Mouse (Mus musculus) hindbrain, embryonic 12.5 days (tissue): ENCODE data around the gene Slc30a4. TPM values are rescaled to one million over a fixed set of nuclear protein-coding genes. Genes with fewer than 3 reads are reported as not detected.

Experiments used
- ATAC-seq: fragments of 200-750 bp; cut with Nextera tagmentation; 2 replicates; pipeline ENCODE4 v1.8.0; 2017; ENCODE audit warnings: moderate TSS enrichment; ENCODE audit not compliant: low FRiP score
- H3K27ac ChIP-seq: fragments of 300-500 bp; sonication (generic); 2 replicates; pipeline ENCODE4 v1.5.1; 2016; ENCODE audit warnings: mild to moderate bottlenecking
- H3K27me3 ChIP-seq: fragments of 300-500 bp; sonication (generic); 2 replicates; pipeline ENCODE4 v1.6.1; 2016; ENCODE audit warnings: mild to moderate bottlenecking
- H3K36me3 ChIP-seq: fragments of 300-500 bp; sonication (generic); 2 replicates; pipeline ENCODE4 v1.6.1; 2016; ENCODE audit warnings: mild to moderate bottlenecking
- H3K4me1 ChIP-seq: fragments of 300-500 bp; sonication (generic); 2 replicates; pipeline ENCODE4 v1.6.1; 2016
- H3K4me2 ChIP-seq: fragments of 300-500 bp; sonication (generic); replicated peaks from 2 replicates; pipeline ENCODE4 v1.6.1; 2016; ENCODE audit warnings: mild to moderate bottlenecking
- H3K4me3 ChIP-seq: fragments of 300-500 bp; sonication (generic); 2 replicates; pipeline ENCODE4 v1.5.1; 2016; ENCODE audit warnings: mild to moderate bottlenecking
- H3K9ac ChIP-seq: fragments of 300-500 bp; sonication (generic); 2 replicates; pipeline ENCODE4 v1.6.1; 2016; ENCODE audit warnings: mild to moderate bottlenecking, moderate library complexity
- H3K9me3 ChIP-seq: fragments of 300-500 bp; sonication (generic); replicated peaks from 2 replicates; pipeline ENCODE4 v1.6.1; 2016; ENCODE audit warnings: mild to moderate bottlenecking
- WGBS: fragments of 180-500 bp; shearing (Covaris S2); methylation state at CpG from one replicate; pipeline ENCODE4 v1.1.7; 2016; 5-methylcytosine and 5-hydroxymethylcytosine counted together
- polyA plus RNA-seq: library from polyadenylated mRNA; unstranded; fragments of >200 nt; fragmentation: Nextera tagmentation; extraction: Ambion mirVana; gene quantifications from 2 replicates; pipeline ENCODE4 v1.2.1, GENCODE M21; 2016

The Slc30a4 gene
- polyA plus RNA-seq, 1 experiment from 2014 or later, result 12.8 TPM

DNA sequence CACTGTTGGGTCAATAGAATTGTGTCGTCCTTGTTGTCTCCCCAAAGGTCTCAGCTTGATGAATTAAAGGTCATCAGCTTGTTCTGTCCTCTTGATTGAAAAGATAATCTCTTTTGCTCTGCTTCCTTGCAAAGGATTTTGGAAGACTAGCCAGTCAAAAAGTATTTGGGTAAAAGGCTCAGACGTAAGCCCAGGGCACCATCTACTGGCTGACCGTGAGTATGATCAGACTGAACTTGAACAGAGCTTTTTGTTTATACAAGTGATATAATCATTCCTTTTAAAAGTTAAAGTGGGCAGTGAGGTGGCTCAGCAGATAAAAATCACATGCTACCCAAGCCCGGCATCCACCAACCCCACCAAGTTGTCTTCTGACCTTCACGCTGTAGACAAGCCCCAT, 34.6 kb downstream of the Slc30a4 start:
- Histone ChIP-seq H3K4me2 (no peak overlapping the region), H3K27me3 (peaks cover 2% of the 10 kb centered on the region; the same call in 1 of the 2 replicates), H3K27ac (no peak overlapping the region), H3K9me3 (no peaks in the 10 kb centered on the region), H3K4me3 (no peak overlapping the region), H3K4me1 (no peaks in the 10 kb centered on the region), H3K9ac (no peak overlapping the region), H3K36me3 (no peaks in the 10 kb centered on the region)
- WGBS, result 47% methylated on average over 5 of the region's 5 CpGs
- no peak for ATAC-seq

GRCm38 (mm10) chr2:122665973-122666875, 36.2 kb downstream of the Slc30a4 start:
- H3K9ac ChIP-seq, result no peak overlapping the region
- no peak for ATAC-seq
- H3K36me3 ChIP-seq, result no peaks in the 10 kb centered on the region
- no peaks in the 10 kb centered on the region for H3K9me3 ChIP-seq
- H3K4me3 ChIP-seq, result no peak overlapping the region
- H3K4me2 ChIP-seq, result no peak overlapping the region
- WGBS, result 53% methylated on average over 12 of the region's 12 CpGs
- H3K27ac ChIP-seq, result no peak overlapping the region
- peaks cover 2% of the 10 kb centered on the region; the same call in 1 of the 2 replicates for H3K27me3 ChIP-seq
- no peaks in the 10 kb centered on the region for H3K4me1 ChIP-seq

DNA sequence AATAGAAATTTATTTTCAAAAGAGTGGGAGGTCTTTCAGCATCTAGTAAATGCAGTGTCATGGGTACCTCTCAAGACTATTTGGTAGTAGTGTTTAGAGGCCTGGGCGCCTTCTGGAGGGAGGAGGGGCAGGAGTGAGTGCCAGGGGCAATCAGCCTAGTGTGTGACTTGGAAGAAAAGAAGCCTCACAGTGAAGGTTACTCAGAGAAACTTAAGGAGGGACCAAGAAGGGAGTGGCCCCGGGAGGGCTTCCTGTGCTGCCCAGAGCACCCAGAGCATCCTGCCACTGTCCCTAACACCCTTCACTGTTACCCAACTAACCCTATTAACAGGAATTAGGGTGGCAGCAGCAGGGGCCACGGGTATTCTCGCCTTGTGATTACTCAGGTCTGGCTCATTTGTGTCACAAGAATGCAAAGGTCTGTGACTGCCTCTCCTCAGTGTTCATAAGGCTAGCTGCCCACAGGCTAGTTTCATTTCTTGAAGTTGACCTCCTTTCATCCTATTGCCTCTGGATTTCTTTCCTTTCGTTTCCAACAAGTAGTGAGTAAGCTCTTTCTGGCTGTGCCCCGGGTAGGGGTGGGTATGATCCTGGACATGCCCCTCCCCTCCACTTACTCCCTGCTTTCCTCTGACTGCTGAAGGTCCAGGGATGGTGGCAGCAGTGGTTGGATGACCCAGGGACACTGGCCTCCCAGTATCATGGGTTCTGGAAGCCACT, 37.0 kb downstream of the Slc30a4 start:
- Histone ChIP-seq H3K27me3 (peaks cover 2% of the 10 kb centered on the region; the same call in 1 of the 2 replicates), H3K9ac (no peak overlapping the region), H3K4me1 (no peaks in the 10 kb centered on the region), H3K4me3 (no peak overlapping the region), H3K4me2 (no peak overlapping the region), H3K9me3 (no peaks in the 10 kb centered on the region), H3K27ac (no peak overlapping the region), H3K36me3 (no peaks in the 10 kb centered on the region)
- 63% methylated on average over 6 of the region's 6 CpGs for WGBS
- no peak for ATAC-seq

GRCm38 (mm10) chr2:122659825-122660224, 42.6 kb downstream of the Slc30a4 start:
- no peaks in the 10 kb centered on the region for H3K9me3 ChIP-seq
- no peak overlapping the region for H3K27ac ChIP-seq
- ATAC-seq, result no peak
- WGBS, result 83% methylated on average over 7 of the region's 7 CpGs
- no peaks in the 10 kb centered on the region for H3K4me1 ChIP-seq
- H3K36me3 ChIP-seq, result no peaks in the 10 kb centered on the region
- no peak overlapping the region for H3K9ac ChIP-seq
- H3K4me3 ChIP-seq, result no peak overlapping the region
- H3K27me3 ChIP-seq, result no peaks in the 10 kb centered on the region
- H3K4me2 ChIP-seq, result no peak overlapping the region

- Histone ChIP-seq H3K4me2 (no peak overlapping the region), H3K36me3 (no peaks in the 10 kb centered on the region), H3K4me3 (no peak overlapping the region), H3K27me3 (no peaks in the 10 kb centered on the region), H3K27ac (no peak overlapping the region), H3K9me3 (no peaks in the 10 kb centered on the region), H3K4me1 (no peaks in the 10 kb centered on the region), H3K9ac (no peak overlapping the region)
- WGBS, result 91% methylated on average over 11 of the region's 11 CpGs
- ATAC-seq, result no peak
These were observed 44.5 kb downstream of the Slc30a4 start for GRCm38 (mm10) chr2:122657707-122658524.

DNA sequence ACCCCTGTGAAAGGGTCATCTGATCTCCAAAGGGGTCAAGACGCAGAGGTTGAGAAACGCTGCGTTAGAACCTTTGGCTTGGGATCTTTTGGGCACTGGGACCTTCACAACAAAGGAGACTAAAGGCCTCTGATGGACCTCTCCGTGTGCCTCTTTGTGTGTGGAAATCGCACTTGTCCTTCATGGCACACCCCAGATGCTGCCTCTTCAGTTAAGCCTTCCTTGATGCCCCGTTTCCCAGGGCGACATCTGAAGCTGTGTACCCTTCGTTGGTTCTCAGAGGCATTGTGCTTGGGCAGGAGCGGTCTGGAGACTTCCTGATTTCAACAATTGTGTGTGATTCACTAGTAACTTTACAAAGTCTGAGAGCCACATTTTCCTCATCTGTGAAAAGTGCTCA, 45.7 kb downstream of the Slc30a4 start:
- Histone ChIP-seq H3K4me3 (no peak overlapping the region), H3K36me3 (no peaks in the 10 kb centered on the region), H3K27ac (no peak overlapping the region), H3K27me3 (no peaks in the 10 kb centered on the region), H3K4me1 (no peaks in the 10 kb centered on the region), H3K4me2 (no peak overlapping the region), H3K9me3 (no peaks in the 10 kb centered on the region), H3K9ac (no peak overlapping the region)
- no peak for ATAC-seq
- 73% methylated on average over 9 of the region's 9 CpGs for WGBS

DNA sequence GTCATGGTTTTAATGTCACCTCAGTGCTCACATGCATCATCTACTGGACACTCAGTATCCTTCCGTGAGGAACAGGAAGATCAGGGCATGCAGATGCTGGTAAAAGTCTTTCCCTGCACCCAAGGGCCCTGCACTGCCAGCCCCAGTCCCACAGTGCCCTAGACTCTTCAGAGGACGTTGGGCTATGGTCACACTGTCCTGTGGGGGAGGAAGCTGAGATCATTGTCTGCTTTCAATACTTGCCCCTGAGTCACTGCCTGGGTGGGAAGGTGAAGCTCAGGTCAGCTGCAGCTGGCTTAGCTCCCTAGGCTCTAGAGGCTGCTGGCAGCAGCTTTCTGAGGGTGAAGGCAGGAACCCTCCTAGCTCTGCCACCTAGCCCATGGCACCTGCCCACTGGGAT, 46.4 kb downstream of the Slc30a4 start:
- no peak overlapping the region for H3K4me2 ChIP-seq
- H3K9ac ChIP-seq, result no peak overlapping the region
- WGBS, result 63% methylated on average over 2 of the region's 2 CpGs
- no peak overlapping the region for H3K4me3 ChIP-seq
- H3K36me3 ChIP-seq, result no peaks in the 10 kb centered on the region
- no peaks in the 10 kb centered on the region for H3K27me3 ChIP-seq
- H3K4me1 ChIP-seq, result no peaks in the 10 kb centered on the region
- H3K9me3 ChIP-seq, result no peaks in the 10 kb centered on the region
- no peak overlapping the region for H3K27ac ChIP-seq
- no peak for ATAC-seq

DNA sequence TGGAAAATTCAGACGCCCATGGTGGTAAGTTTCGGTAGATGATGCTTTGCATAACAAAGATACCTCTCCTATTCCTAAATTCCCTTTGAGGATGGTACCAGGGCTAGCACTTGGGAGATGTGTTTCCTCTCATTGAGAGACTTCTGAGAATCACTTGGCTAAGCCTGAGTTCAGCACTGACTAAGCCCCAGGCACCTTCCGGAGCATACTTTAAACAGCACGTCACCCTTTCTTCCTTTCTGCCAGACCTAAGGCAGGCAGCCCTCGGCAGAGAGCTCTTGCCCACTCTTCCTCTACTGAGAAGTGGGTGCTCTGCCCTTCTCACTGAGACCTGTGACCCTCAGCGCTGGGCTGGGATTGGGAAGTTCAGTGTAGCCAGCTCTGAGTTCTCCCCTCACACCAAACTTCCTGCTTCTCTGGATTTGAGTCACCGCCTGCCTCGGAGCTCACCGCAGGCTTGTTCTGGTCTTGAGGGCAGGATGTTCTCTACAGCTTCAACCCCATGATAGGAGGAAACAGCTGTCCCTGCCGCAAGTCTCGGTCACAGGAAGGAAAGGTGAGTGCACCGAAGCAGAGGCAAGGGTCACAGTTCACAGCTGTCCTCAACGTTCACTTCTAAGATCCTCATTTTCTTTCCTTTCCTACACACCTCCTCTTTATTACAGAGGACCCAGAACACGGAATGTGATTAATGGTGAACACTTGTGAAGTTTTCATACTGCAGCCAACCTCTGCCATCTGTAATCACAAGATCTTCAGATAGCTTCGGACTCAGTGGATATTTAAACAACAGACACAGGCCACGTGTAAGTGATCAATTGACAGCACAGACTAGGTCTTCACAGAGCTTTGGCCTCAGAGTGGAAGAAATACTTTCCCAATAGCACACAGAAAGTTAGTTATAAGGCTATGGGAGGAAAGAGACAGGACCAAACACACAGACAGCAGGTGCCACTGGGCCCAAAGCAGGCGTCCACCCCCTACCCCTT, 50.1 kb downstream of the Slc30a4 start:
- Histone ChIP-seq H3K9me3 (no peaks in the 10 kb centered on the region), H3K27me3 (no peaks in the 10 kb centered on the region), H3K4me2 (no peak overlapping the region), H3K27ac (no peak overlapping the region), H3K9ac (no peak overlapping the region), H3K36me3 (no peaks in the 10 kb centered on the region), H3K4me1 (no peaks in the 10 kb centered on the region), H3K4me3 (no peak overlapping the region)
- 72% methylated on average over 17 of the region's 17 CpGs for WGBS
- no peak for ATAC-seq

DNA sequence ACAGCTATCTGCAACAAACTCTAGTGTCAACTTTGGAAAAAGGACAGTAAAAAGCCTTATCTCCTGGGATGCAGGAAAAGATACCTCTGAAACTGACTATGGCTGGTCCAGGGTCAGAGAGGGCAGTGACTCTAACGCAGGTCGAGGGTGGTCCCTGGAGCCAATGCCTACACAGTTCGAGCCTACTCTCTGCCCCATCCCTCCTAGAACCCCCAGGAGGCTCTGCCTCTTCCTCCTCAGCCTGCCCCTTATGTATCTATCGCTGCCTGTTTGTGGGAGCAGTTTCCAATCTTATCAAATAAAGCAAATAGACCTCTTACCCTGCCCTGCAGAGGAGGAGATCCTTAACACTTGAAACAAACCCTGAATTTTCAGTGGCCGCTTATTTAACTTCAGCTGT, 63.8 kb downstream of the Slc30a4 start:
- peaks cover 3% of the 10 kb centered on the region; the same call in 1 of the 2 replicates for H3K36me3 ChIP-seq
- H3K9ac ChIP-seq, result no peak overlapping the region
- no peaks in the 10 kb centered on the region for H3K9me3 ChIP-seq
- H3K4me3 ChIP-seq, result no peak overlapping the region
- WGBS, result 45% methylated on average over 5 of the region's 5 CpGs
- H3K4me1 ChIP-seq, result no peaks in the 10 kb centered on the region
- H3K27ac ChIP-seq, result no peak overlapping the region
- H3K27me3 ChIP-seq, result peaks cover 4% of the 10 kb centered on the region
- no peak for ATAC-seq
- no peak overlapping the region for H3K4me2 ChIP-seq

- Histone ChIP-seq H3K27ac (no peak overlapping the region), H3K27me3 (peaks cover 4% of the 10 kb centered on the region), H3K4me1 (no peaks in the 10 kb centered on the region), H3K9me3 (no peaks in the 10 kb centered on the region), H3K36me3 (peaks cover 10% of the 10 kb centered on the region), H3K9ac (0 out of 2 replicates have a peak overlapping the region, but pooled peaks have one; percentile 33), H3K4me3 (peak overlapping the region; percentile 34), H3K4me2 (peak overlapping the region; percentile 61)
- WGBS, result 36% methylated on average over 12 of the region's 12 CpGs
- ATAC-seq, result no peak
These were observed 64.4 kb downstream of the Slc30a4 start for GRCm38 (mm10) chr2:122638029-122638428.

DNA sequence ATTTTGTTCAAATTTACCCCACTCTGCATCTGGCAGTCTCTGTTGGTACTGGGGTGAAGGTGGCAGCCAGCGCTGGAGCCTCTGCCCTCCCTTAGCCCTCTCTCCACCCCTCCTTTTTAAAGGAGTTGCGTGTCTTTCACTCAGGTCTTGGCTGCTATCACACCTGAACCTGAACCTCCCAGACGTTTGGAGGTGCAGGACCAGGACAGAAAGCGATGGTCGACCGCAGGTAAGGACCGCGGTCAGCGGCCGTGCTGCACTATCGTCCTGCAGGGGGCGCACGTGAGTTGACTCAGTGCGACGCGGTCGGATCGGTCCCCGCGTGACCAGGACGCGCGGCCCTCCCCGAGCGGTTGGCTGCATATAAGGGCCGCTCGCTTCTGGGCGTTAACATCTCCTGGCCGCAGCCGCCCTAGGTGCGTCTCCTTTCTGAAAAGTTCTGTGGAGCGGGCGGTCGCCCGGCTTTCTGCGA, 64.9 kb downstream of the Slc30a4 start:
- Histone ChIP-seq H3K9me3 (no peaks in the 10 kb centered on the region), H3K27me3 (peaks cover 4% of the 10 kb centered on the region), H3K9ac (0 out of 2 replicates have a peak overlapping the region, but pooled peaks have one; percentile 33), H3K36me3 (peaks cover 14% of the 10 kb centered on the region), H3K4me1 (no peaks in the 10 kb centered on the region), H3K4me2 (peak overlapping the region; percentile 61), H3K4me3 (peak overlapping the region; percentile 34), H3K27ac (no peak overlapping the region)
- ATAC-seq, result peak; percentile 54
- WGBS, result 1% methylated on average over 36 of the region's 36 CpGs
